ENCODE assay signal across 8 mouse cellular contexts in the genomic region with DNA sequence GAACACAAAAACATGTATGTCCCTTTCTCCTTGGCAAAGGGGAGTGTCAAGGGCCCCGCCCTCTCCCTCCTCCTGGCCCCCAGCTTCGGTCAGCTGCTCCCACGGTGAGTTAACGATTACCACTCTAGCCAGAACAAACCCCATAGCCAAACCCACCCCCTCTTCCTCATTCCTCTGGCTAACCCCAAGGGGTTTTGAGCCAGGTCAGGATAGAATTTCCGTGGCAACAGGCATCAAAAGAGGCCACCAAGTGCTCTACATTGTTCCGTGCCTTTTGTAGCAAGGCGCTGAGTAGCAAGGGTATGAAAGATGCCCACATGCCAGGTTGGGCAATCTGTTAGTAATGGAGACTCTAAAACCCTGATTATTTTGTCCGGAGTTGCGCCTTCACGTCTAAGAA. TPM values are rescaled to one million over a fixed set of nuclear protein-coding genes. Genes with fewer than 3 reads are reported as not detected.
DNase-seq lines count a peak whose midpoint lies in the region; ATAC-seq and TF ChIP-seq lines count a peak whose summit lies in the region.

No protein-coding gene starts in this region.

- H3K4me3 ChIP-seq in embryonic fibroblast, embryonic 13.5 days (ENCODE audit: insufficient read depth, low read length), result peak overlapping the region; percentile 58
- peak overlapping the region; percentile 45 for H3K4me3 ChIP-seq in macrophage (ENCODE audit: inconsistent target)

- peak overlapping the region; percentile 63 for H3K27ac ChIP-seq in embryonic fibroblast, embryonic 13.5 days (ENCODE audit: insufficient read depth, low read length)
- peak overlapping the region; percentile 73 for H3K27ac ChIP-seq in macrophage

- DNase-seq in right cerebral cortex, adult 18-20 months, result peak; percentile 23
- no peak for DNase-seq in right cerebral cortex, postnatal 14 days
- peak; percentile 76 to 81 for DNase-seq in heart, postnatal 10 days
- peak; percentile 87 to 93 for DNase-seq in kidney, postnatal 36 days
- no peak for DNase-seq in thymus, postnatal 36 days

- H3K36me3 ChIP-seq in macrophage (ENCODE audit: inconsistent target), result no peaks in the 10 kb centered on the region

- TF ChIP-seq POLR2A in embryonic fibroblast, embryonic 13.5 days (IDR thresholded peaks at IDR 0.05; ENCODE audit: low read depth, low read length), result no peak

- intact Hi-C loops in heart, postnatal 10 days (cut with DNase I), result loop anchor here (10.0 kb wide), 1 partner anchor 179 kb away; a partner anchor contains a TSS

- H3K4me1 ChIP-seq in embryonic fibroblast, embryonic 13.5 days (ENCODE audit: control insufficient read depth, insufficient read depth, low read length), result peaks cover 7% of the 10 kb centered on the region

- H3K79me2 ChIP-seq in macrophage (ENCODE audit: inconsistent target), result peaks cover 54% of the 10 kb centered on the region

- 13% methylated on average over 10 of the region's 10 CpGs for WGBS in macrophage (ENCODE audit: missing documents)

- TF ChIP-seq CTCF in embryonic fibroblast, embryonic 13.5 days (IDR thresholded peaks at IDR 0.05; ENCODE audit: borderline replicate concordance, insufficient read depth, low read length), result no peak

- no peak for ATAC-seq in activated CD4-positive, CD25-positive, alpha-beta regulatory T cell, adult 4 months

RNA-seq across cellular contexts. Expression of a gene that starts 1.2 kb away (rescaled TPM):
- 84.2 and 116 TPM in 2 replicates for polyA plus RNA-seq in embryonic fibroblast, embryonic 13.5 days (2011; ENCODE audit: insufficient read length, low read depth, missing spikeins)
- 1,000 to 10,000 TPM; 1,610 to 1,731 TPM for total RNA-seq in heart, postnatal 10 days (2021)
- 100 to 1,000 TPM in 3 of 26 experiments, 10 to 100 TPM in 19, 1 to 10 TPM in 4; 5.1 to 131 (median 33.7) TPM for total RNA-seq in macrophage (2018; cell fraction: chromatin; rRNA removed)
- 10 to 100 TPM; 35.0 to 94.6 (median 64.7) TPM for total RNA-seq in macrophage (2018; cell fraction: cytosol; rRNA removed)
- 100 to 1,000 TPM in 1 of 26 experiments, 10 to 100 TPM in 25; 17.1 to 112 (median 41.7) TPM for total RNA-seq in macrophage (2018; cell fraction: nucleus; rRNA removed)
- polyA plus RNA-seq in macrophage (2018), result 72.5 to 101 TPM (median 88.0 TPM) in 3 replicates
- 10 to 100 TPM; 24.8 to 31.7 TPM for polyA plus RNA-seq in activated CD4-positive, CD25-positive, alpha-beta regulatory T cell, adult 4 months (2017; shearing (Covaris generic))

Comparison
In these comparisons a context has a peak if more than half of its experiments do, and no peak if none do; other contexts are left out.
1. DNase-seq: peak in right cerebral cortex, adult 18-20 months (single experiment), heart, postnatal 10 days (2 of 2) and kidney, postnatal 36 days (2 of 2); none in right cerebral cortex, postnatal 14 days (single experiment) and thymus, postnatal 36 days (0 of 2).